Mouse (Mus musculus) thymus, postnatal 36 days (tissue): Measurements from ENCODE around the gene Coa7.
A peak's percentile ranks its signal among the peaks of the same experiment; 100 is the strongest.
"Not testable (repeated sequence)": the region's sequence is repeated elsewhere in the genome, so short reads cannot be mapped to it uniquely, and the experiment has no call there.

ENCODE experiments used
- DNase-seq, 2 experiments: peaks; one replicate each; pipeline ENCODE4 v3.0.0; 2022; ENCODE audit warnings: mixed read lengths in 2 of 2

Coa7 gene

GRCm38 (mm10) chr4:108344631-108345083 is 16.7 kb downstream of the Coa7 start:
- no peak for DNase-seq

- no peak for DNase-seq
Observed at GRCm38 (mm10) chr4:108345826-108346225, 17.9 kb downstream of the Coa7 start.

- DNase-seq = no peak
Observed at GRCm38 (mm10) chr4:108347111-108347510, 19.2 kb downstream of the Coa7 start.

DNA sequence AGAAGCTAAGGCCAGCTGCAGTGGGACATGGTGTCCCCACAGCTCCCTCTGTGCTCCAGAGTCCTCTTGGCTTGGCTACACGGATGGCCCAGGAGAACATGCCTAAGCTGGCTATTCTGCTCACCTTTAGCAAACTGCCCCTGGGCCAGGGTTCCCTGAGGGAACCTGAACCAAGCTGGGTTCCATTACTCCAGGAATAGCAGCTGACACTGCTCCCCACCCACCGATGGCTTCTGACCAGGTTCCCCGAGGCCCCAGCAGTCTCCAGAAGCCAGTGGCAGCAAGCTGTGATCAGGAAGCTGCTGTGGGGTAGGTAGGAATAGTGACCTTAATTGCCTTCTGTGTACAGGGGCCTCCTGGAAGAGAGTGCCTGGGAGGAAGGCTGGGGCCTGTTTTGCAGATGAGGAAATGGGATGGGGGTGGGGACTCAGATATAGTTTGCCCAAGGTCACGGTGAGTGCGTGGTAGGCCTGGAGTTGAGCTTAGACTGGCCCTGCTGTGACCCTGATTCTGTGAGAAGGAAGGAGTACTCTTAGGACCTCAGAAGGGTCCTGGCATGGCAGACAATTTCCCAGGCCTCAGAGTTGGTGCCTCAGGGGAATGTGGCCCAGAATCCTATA is 20.4 kb downstream of the Coa7 start:
- DNase-seq = no peak

GRCm38 (mm10) chr4:108349064-108349463 is 21.1 kb downstream of the Coa7 start:
- no peak for DNase-seq

GRCm38 (mm10) chr4:108349836-108350547 is 22.1 kb downstream of the Coa7 start:
- DNase-seq = no peak

DNA sequence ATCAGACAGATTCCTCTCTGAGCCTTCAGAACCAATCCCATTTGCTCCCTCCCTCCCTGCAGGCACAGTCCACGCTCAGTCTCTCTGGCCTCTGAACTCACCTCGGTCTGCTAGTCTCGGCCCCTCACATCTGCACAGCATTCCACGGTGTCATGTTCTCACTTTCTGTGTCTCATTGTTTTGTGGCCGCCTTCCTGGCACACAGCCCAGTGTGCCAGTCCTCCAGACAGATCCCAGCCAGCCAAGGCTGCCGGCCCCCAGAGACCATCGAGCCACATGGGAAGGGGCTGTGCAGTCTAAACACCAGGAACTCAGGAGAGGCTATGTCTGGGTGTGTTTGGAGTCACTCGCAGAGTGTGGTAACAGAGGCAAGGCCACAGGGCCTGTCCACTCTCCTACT is 22.9 kb downstream of the Coa7 start:
- DNase-seq = no peak

DNA sequence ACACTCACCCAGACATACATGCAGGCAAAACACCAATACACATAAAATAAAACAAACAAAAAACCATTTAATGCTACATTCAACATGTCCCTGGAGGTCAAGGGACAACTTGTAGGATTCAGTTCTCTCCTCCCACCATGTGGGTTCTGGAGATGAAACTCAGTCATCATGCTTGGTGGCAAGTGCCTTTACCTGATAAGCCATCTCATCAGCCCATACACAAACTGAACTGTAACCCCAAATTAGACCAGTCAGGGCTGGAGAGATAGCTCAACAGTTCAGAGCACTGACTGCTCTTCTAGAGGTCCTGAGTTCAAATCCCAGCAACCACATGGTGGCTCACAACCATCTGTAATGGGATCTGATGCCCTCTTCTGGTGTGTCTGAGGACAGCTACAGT is 25.7 kb downstream of the Coa7 start:
- DNase-seq = not testable (repeated sequence)

- no peak for DNase-seq
Observed at GRCm38 (mm10) chr4:108357458-108357857, 29.5 kb downstream of the Coa7 start.

DNA sequence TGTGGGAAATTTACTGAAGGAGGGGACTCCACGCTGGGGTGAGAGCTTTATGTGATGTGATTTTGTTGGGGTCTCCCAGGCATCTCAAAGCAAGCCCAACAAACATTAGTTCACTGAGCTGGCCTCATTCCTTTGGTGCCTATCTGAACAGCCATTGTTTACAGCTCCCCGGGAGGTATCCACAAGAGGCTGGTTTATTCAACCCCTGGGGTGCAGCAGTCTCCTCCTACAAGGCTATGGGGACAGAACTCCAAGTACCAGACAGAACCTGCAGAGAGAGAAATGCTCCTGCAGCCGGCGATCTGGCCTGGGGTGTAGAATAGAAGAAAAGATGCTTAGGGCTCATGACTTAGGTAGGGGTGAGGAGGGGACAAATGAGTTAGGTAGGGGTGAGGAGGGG is 30.6 kb downstream of the Coa7 start:
- DNase-seq = no peak

GRCm38 (mm10) chr4:108360136-108361055 is 32.5 kb downstream of the Coa7 start:
- peak; percentile 37 to 56 for DNase-seq

GRCm38 (mm10) chr4:108362321-108363261 is 34.7 kb downstream of the Coa7 start:
- no peak for DNase-seq

- no peak for DNase-seq
Observed at GRCm38 (mm10) chr4:108363355-108364110, 35.6 kb downstream of the Coa7 start.

- DNase-seq = no peak
Observed at GRCm38 (mm10) chr4:108364111-108364476, 36.2 kb downstream of the Coa7 start.

GRCm38 (mm10) chr4:108369254-108369653 is 41.3 kb downstream of the Coa7 start:
- DNase-seq = no peak

DNA sequence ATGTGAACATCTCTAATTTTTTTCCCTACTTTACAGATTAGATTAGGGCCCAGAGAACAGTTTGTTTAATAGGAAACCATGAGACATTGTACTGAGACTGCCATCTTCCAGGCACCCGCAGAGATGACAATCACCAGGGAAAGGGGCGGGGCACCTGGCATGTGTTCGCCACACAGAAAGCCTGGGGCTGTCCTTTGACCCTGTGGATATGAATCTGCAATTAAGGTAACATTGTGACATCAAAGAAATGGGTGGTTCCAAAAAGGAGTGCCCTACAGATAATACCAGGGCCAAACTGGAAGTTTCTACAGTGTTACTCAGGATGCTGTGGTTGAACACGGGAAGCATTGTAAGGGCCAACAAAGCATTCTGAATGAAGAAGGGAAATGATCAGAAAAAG is 42.5 kb downstream of the Coa7 start:
- no peak for DNase-seq

DNA sequence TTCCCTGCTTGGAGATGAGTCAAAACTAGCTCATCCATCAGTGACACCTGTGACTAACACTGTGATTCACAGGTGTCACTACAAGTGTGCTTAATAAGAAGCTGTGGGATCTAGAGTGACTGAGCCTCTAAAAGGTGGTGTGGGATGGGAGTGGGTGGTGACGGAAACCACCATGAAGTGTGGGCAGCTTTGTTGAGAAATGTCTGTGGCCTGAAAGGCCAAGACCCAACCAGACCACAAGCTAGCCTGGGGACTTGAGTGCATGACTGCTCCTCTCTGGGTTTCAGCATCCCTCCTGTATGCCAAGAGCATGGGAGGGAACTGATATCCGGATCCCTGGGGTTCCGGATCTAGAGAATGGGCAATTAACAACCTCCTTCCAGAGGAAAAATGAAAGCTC is 43.5 kb downstream of the Coa7 start:
- no peak for DNase-seq

DNA sequence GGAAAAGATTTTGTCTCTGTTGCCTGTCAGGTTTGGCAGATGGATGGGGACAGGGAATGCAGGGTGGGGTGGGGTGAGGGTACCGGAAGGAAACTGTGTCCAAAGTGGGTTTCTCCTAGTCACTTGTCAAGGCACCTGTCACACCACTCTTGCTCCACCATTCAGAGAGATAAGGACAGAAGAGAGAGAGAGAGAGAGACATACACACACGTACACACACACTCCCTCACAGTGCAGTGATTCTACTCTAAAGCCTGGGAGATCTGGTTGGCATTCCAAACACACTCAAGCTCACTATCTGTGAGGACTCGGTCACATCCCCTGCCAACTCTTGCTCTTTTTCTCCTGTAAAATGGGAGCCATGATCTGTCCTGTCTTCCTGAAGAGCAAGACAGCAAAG is 44.2 kb downstream of the Coa7 start:
- DNase-seq = no peak

- DNase-seq = no peak
Observed at GRCm38 (mm10) chr4:108379476-108379875, 51.5 kb downstream of the Coa7 start.

DNA sequence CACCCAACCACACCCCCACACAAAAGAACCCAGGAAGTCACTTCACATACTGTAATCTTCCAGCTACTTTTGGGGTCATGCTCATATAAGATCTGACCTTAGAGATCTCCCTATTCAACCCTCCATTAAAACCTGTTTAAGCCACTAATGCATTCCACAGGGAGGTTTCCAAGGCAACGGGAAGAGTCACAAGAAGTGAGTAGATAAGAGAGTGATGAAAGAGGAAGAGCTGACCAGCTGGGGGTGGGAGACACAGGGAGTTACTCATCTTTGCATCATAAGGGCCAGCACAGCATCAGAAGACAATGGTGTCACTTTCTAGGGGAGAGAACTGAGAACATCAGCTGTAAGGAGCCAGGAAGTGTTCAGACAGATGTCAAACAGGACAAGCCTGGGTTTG is 52.2 kb downstream of the Coa7 start:
- no peak for DNase-seq

GRCm38 (mm10) chr4:108383183-108383714 is 55.3 kb downstream of the Coa7 start, which contains the start of gene Shisal2a:
Gene Shisal2a (minus strand): TSS chr4:108383349.
- peak in 1 of 2 experiments; percentile 12 for DNase-seq
